Mouse (Mus musculus): ENCODE data around the gene Lfng. TPM values are rescaled to one million over a fixed set of nuclear protein-coding genes. Genes with fewer than 3 reads are reported as not detected.

Lfng gene
- 3.3 and 3.5 TPM in 2 replicates for polyA plus RNA-seq (2015; fragmentation: Nextera tagmentation; extraction: Ambion mirVana)

DNA sequence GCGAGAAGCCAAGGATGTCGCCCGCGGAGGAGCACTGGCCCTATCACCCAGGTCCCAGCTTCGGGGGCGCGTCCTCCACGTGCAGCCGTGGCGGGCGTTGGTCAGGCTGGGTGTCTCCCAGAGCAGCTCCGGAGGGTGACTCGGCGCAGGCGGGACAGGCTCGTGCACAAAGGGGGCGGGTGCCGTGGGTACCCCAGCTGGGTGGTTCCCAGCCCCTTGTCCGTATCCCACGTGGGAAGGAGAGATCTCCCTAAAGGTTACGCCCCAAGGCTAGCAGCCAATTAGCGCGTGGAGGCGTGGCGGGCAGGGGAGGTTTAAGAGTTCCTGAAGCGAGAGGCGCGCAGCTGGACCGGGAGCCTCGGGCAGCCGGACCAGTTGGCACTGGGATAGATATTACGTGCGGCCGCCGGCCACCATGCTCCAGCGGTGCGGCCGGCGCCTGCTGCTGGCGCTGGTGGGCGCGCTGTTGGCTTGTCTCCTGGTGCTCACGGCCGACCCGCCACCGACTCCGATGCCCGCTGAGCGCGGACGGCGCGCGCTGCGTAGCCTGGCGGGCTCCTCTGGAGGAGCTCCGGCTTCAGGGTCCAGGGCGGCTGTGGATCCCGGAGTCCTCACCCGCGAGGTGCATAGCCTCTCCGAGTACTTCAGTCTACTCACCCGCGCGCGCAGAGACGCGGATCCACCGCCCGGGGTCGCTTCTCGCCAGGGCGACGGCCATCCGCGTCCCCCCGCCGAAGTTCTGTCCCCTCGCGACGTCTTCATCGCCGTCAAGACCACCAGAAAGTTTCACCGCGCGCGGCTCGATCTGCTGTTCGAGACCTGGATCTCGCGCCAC lies at the start of gene Lfng:
Lfng (plus strand) TSS at position 320 of the 835 bp plus-strand sequence.
- peak; percentile 42; the same call in 1 of the 2 replicates for ATAC-seq (ENCODE audit: extremely low read depth, insufficient number of reproducible peaks, low FRiP score, low TSS enrichment)
- WGBS = under 1% methylated on average over 78 of the region's 91 CpGs

DNA sequence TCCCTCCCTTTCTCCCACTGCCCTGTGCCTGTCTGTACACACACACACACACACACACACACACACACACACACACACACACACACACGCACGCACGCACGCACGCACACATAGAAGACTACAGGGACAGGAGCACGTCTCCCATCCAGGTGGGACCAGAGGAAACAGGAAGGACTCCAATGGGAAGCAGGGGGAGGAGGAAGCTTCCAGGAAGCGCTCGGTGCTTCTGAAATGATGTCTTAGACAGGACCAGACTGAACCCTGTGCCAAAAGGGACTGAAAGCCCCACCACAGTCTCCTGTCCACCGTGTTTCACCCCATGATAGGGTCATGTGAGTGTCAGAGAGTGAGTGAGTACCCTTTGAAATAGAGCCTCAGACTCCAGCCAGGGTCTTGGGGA lies 44.5 kb upstream of the Lfng start:
- peaks cover 14% of the 10 kb centered on the region for H3K4me1 ChIP-seq
- H3K27me3 ChIP-seq (replicated peaks) = peaks cover 12% of the 10 kb centered on the region
- no peak overlapping the region for H3K9ac ChIP-seq
- H3K4me3 ChIP-seq = no peak overlapping the region
- no peak overlapping the region for H3K4me2 ChIP-seq
- no peak for ATAC-seq (ENCODE audit: extremely low read depth, insufficient number of reproducible peaks, low FRiP score, low TSS enrichment)
- H3K36me3 ChIP-seq = no peaks in the 10 kb centered on the region
- H3K9me3 ChIP-seq = no peaks in the 10 kb centered on the region
- 70% methylated on average over 9 of the region's 9 CpGs for WGBS
- H3K27ac ChIP-seq (replicated peaks) = no peak overlapping the region

More for the DNA sequence above, at the start of gene Lfng:
- Histone ChIP-seq H3K4me1 (peaks cover 62% of the 10 kb centered on the region), H3K9me3 (no peaks in the 10 kb centered on the region), H3K27ac (replicated peaks) (no peak within 1 kb of the TSS; the same call in 1 of the 2 replicates), H3K4me3 (peak within 1 kb of the TSS; percentile 56), H3K9ac (peak within 1 kb of the TSS; percentile 79), H3K36me3 (no peaks in the 10 kb centered on the region), H3K27me3 (replicated peaks) (peaks cover 96% of the 10 kb centered on the region), H3K4me2 (peak within 1 kb of the TSS; percentile 75)

DNA sequence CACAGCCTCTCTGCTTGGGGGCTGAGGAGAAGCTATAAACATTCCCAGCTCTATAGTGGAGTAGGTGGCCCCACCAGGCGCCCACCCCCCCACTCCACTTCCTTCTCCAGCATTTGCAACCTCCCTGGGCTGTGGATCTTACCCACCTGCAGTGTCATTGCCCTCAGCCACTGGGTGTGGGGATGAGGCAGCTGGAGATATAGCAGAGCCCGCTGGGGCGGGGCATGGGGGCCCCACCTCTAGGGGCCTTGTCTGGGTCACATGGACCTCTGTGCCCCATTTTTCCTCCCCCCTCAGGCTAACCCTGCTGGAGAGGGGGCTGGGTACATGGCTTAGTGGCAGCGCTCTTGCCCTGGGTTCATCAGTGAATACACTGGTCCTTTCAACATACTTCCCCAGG lies 42.2 kb upstream of the Lfng start, which contains the start of gene Grifin:
Grifin (minus strand) TSS at position 176 of the 400 bp plus-strand sequence.
- no peak within 1 kb of the TSS for H3K9ac ChIP-seq
- H3K27ac ChIP-seq (replicated peaks) = peak within 1 kb of the TSS; percentile 48
- H3K4me3 ChIP-seq = no peak within 1 kb of the TSS
- H3K27me3 ChIP-seq (replicated peaks) = peaks cover 12% of the 10 kb centered on the region
- no peaks in the 10 kb centered on the region for H3K9me3 ChIP-seq
- no peaks in the 10 kb centered on the region for H3K36me3 ChIP-seq
- H3K4me1 ChIP-seq = peaks cover 18% of the 10 kb centered on the region
- H3K4me2 ChIP-seq = no peak within 1 kb of the TSS
- WGBS = 71% methylated on average over 4 of the region's 4 CpGs
- no peak for ATAC-seq (ENCODE audit: extremely low read depth, insufficient number of reproducible peaks, low FRiP score, low TSS enrichment)

DNA sequence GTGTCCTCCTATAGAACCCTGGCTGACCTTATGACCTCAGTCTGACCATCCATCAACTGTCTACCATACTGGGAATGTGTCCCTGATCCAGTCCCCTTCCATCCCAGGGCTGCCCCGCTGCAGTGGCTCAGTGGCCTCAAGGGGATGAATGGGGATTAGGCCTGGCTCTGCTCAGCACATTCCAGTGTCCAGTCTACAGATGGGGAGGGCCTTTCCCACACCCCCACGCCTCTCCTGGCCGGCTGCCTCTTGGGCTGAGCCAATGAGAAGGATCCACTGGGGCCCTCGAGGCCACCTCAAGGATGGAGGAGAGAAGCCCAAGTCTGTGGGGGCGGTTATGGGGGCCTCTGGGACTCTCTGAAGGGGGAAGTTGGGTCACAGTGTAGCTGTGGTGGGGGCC lies 41.7 kb upstream of the Lfng start:
- Histone ChIP-seq H3K9ac (no peak overlapping the region), H3K36me3 (no peaks in the 10 kb centered on the region), H3K9me3 (no peaks in the 10 kb centered on the region), H3K4me2 (no peak overlapping the region), H3K27ac (replicated peaks) (peak overlapping the region; percentile 48), H3K4me3 (no peak overlapping the region), H3K4me1 (peaks cover 18% of the 10 kb centered on the region), H3K27me3 (replicated peaks) (peaks cover 12% of the 10 kb centered on the region)
- ATAC-seq (ENCODE audit: extremely low read depth, insufficient number of reproducible peaks, low FRiP score, low TSS enrichment) = no peak; the same call in 1 of the 2 replicates
- 44% methylated on average over 5 of the region's 5 CpGs for WGBS

DNA sequence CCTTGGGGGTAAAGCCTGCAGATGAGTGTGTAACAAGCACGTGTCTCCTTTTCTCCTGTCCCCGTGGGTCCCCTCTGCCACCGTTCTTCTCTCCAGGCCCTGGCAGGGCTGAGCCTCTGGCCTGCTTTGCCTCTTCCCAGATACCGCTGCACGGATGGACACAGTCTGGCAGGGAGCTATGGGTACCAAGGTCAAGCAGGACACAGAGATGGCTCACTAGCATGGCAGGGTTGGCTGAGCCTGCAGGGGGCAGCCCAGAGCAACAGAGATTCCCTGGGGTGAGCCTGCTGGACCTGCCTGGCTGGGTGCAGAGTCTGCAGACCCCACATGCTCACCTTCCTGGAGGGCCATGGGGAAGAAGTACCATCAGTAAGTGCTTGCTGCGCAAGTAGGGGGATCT lies 41.3 kb upstream of the Lfng start:
- Histone ChIP-seq H3K27ac (replicated peaks) (peak overlapping the region; percentile 48), H3K4me3 (no peak overlapping the region), H3K27me3 (replicated peaks) (peaks cover 12% of the 10 kb centered on the region), H3K36me3 (no peaks in the 10 kb centered on the region), H3K4me2 (no peak overlapping the region), H3K9me3 (no peaks in the 10 kb centered on the region), H3K9ac (no peak overlapping the region), H3K4me1 (peaks cover 18% of the 10 kb centered on the region)
- no peak for ATAC-seq (ENCODE audit: extremely low read depth, insufficient number of reproducible peaks, low FRiP score, low TSS enrichment)
- WGBS = 50% methylated on average over 6 of the region's 6 CpGs

DNA sequence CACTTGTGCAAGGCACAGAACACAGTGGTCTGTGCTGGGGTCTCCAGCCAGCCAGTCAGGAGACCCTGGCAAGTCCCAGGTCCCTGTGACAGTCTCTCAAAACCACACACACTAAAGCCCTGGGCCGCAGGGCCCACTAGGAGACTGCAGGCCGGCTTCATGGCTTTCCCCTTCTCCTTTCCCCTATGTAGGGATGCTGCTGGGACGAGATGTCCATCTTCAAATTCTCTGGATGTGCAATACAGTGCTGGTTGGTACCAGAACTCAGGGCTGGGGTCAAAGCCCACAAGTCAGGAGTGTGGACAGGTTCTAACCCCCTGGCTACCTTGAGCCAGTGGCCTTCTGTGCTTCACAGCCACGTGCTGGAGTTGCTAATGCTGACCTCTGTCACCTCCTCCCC lies 40.8 kb upstream of the Lfng start:
- peaks cover 12% of the 10 kb centered on the region for H3K27me3 ChIP-seq (replicated peaks)
- WGBS = 69% methylated on average over 4 of the region's 4 CpGs
- H3K27ac ChIP-seq (replicated peaks) = peak overlapping the region; percentile 48; the same call in 1 of the 2 replicates
- H3K4me1 ChIP-seq = peaks cover 18% of the 10 kb centered on the region
- no peak overlapping the region for H3K9ac ChIP-seq
- no peaks in the 10 kb centered on the region for H3K36me3 ChIP-seq
- ATAC-seq (ENCODE audit: extremely low read depth, insufficient number of reproducible peaks, low FRiP score, low TSS enrichment) = no peak
- H3K4me2 ChIP-seq = no peak overlapping the region
- no peak overlapping the region for H3K4me3 ChIP-seq
- H3K9me3 ChIP-seq = no peaks in the 10 kb centered on the region

DNA sequence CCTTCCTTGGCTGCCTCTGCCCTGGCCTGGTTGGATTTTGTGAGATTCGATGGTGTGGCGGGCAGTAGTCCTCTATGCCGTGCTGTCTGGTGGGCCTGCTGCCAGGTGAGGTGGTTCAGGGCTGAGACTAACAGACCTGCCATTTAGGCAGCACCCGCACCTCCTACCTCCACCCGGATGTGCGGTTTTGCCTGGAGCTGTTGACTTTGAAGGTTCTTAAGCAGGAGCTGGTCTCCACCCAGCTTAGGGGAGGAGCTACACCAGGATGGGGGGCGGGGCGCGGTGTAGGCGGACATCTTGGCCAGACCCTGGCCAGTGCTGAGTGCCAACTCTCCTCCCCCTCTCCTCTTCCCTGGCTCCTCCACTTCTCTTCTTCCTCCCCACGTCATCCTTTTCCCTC lies 39.8 kb upstream of the Lfng start:
- no peak overlapping the region for H3K4me3 ChIP-seq
- no peak overlapping the region for H3K27ac ChIP-seq (replicated peaks)
- peaks cover 18% of the 10 kb centered on the region for H3K4me1 ChIP-seq
- no peaks in the 10 kb centered on the region for H3K36me3 ChIP-seq
- H3K4me2 ChIP-seq = no peak overlapping the region
- H3K9me3 ChIP-seq = no peaks in the 10 kb centered on the region
- WGBS = 41% methylated on average over 11 of the region's 11 CpGs
- ATAC-seq (ENCODE audit: extremely low read depth, insufficient number of reproducible peaks, low FRiP score, low TSS enrichment) = no peak
- H3K27me3 ChIP-seq (replicated peaks) = peaks cover 12% of the 10 kb centered on the region
- no peak overlapping the region for H3K9ac ChIP-seq

DNA sequence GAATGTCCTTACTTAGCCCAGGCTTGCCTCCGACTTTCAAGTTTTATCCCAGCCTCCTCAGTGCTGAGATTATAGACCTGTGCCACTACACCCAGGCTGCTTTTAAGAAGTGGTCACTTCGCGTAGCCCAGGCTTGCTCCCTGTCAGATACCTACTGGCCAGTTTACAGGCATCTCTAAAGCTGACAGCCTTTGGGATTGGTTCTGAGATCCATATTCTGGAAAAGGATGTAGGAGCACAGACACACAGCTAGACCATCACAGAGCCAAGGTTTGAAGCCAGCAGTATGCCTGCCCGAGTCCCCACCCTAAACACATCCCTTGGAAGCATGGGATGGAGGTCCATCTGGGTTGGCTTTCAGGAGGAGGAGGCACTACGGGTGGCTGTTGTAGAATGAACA lies 39.4 kb upstream of the Lfng start:
- Histone ChIP-seq H3K27ac (replicated peaks) (no peak overlapping the region), H3K4me3 (no peak overlapping the region), H3K27me3 (replicated peaks) (peaks cover 12% of the 10 kb centered on the region), H3K4me2 (no peak overlapping the region), H3K9ac (no peak overlapping the region), H3K9me3 (no peaks in the 10 kb centered on the region), H3K36me3 (no peaks in the 10 kb centered on the region), H3K4me1 (peaks cover 18% of the 10 kb centered on the region)
- WGBS = 77% methylated on average over 5 of the region's 5 CpGs
- no peak for ATAC-seq (ENCODE audit: extremely low read depth, insufficient number of reproducible peaks, low FRiP score, low TSS enrichment)

DNA sequence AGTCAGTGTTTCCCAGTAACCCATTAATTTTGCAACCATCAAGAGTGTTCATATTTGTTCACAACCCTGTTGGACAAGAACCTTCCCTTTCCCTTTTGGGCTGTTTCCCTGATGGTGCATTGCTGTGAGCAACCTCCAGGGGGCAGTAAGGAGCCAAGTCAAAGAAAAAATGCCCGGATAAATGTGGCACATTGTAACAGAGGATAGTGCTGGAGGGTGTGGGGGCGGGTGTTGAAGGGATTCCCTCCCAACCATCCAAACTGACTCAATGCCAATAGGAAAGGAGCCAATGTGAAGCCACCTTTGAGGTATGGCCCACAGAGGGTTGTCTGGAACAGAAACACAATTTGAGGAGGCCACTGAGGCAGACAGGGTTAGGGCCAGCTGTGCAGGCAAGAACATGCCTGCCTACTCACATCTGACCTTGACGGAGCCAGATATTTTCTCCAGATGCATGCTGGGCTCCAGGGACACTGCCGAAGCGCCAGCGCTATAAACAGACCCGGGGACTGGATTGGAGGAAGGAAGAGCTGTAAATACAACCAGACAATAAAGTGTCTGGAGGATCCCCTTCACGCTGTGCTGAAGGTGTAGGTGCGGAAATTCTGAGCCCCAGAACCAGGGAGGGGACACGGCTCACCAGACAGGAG lies 38.7 kb upstream of the Lfng start:
- Histone ChIP-seq H3K4me3 (no peak overlapping the region), H3K36me3 (no peaks in the 10 kb centered on the region), H3K4me2 (no peak overlapping the region; the same call in 1 of the 2 replicates), H3K9ac (0 out of 2 replicates have a peak overlapping the region, but pooled peaks have one; percentile 17), H3K27me3 (replicated peaks) (peaks cover 8% of the 10 kb centered on the region), H3K4me1 (peaks cover 18% of the 10 kb centered on the region), H3K27ac (replicated peaks) (no peak overlapping the region), H3K9me3 (no peaks in the 10 kb centered on the region)
- 39% methylated on average over 10 of the region's 10 CpGs for WGBS
- no peak for ATAC-seq (ENCODE audit: extremely low read depth, insufficient number of reproducible peaks, low FRiP score, low TSS enrichment)

DNA sequence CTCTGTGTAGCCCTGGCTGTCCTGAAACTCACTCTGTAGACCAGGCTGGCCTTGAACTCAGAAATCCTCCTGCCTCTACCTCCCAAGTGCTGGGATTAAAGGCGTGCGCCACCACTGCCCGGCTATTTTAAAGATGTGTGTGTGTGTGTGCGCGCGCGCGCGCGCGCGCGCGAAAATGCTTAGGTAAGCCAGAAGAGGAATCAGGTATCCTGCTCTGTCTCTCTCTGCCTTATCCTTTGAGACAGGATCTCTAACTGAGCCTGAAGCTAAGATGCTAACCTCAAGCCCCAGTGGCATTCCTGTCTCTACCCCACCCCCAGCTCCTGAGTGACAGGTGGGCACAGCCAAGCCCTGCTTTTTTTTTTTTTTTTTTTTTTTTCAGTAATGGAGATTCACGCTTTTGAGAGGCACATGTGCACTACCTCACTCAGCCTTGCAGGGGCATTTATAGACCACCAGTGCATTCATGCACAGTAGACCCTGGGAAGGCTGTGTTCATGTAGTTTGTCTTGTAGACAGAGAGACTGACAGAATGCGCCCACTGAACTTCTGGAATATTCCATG lies 38.0 kb upstream of the Lfng start:
- H3K4me1 ChIP-seq = peaks cover 18% of the 10 kb centered on the region
- no peak overlapping the region for H3K4me2 ChIP-seq
- no peaks in the 10 kb centered on the region for H3K9me3 ChIP-seq
- H3K4me3 ChIP-seq = no peak overlapping the region
- WGBS = 81% methylated on average over 16 of the region's 16 CpGs
- no peaks in the 10 kb centered on the region for H3K36me3 ChIP-seq
- no peak overlapping the region for H3K9ac ChIP-seq
- peaks cover 5% of the 10 kb centered on the region; the same call in 1 of the 2 replicates for H3K27me3 ChIP-seq (replicated peaks)
- no peak for ATAC-seq (ENCODE audit: extremely low read depth, insufficient number of reproducible peaks, low FRiP score, low TSS enrichment)
- H3K27ac ChIP-seq (replicated peaks) = no peak overlapping the region

DNA sequence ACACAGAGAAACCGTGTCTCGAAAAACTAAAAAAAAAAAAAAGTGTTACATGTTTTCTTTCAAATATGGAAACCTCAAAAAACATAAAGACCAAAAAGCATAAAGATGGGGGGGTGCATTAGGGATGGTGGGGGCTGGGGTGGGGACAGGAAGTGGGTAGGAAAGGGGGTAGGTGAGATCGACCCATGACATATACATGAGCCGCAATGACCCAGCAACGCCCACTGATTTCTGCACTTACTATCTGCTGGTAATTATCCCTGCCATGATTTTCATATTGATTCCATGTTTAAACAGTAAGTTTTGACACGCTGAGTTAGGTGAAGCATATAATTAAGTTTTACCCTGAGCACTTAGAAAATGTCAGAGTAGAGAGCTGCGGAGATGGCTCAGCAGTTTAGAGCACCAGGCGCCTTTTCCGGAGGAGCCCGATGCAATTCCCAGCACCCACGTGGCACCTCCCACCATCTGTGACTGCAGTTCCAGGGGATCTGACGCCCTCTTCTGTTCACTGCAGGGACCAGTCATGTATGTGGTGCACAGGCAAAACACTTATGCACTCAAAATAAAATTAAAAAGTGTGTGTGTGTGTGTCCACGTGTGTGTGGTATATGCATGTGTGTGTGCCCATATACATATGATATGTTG lies 36.8 kb upstream of the Lfng start:
- Histone ChIP-seq H3K27ac (replicated peaks) (no peak overlapping the region), H3K36me3 (no peaks in the 10 kb centered on the region), H3K4me1 (peaks cover 15% of the 10 kb centered on the region), H3K9ac (no peak overlapping the region), H3K4me3 (no peak overlapping the region), H3K9me3 (no peaks in the 10 kb centered on the region), H3K27me3 (replicated peaks) (no peaks in the 10 kb centered on the region), H3K4me2 (no peak overlapping the region)
- no peak for ATAC-seq (ENCODE audit: extremely low read depth, insufficient number of reproducible peaks, low FRiP score, low TSS enrichment)
- 86% methylated on average over 13 of the region's 13 CpGs for WGBS

Measured in heart, embryonic 13.5 days (tissue).